Comparison of ENCODE assay signal across 14 mouse cellular contexts in the genomic region with DNA sequence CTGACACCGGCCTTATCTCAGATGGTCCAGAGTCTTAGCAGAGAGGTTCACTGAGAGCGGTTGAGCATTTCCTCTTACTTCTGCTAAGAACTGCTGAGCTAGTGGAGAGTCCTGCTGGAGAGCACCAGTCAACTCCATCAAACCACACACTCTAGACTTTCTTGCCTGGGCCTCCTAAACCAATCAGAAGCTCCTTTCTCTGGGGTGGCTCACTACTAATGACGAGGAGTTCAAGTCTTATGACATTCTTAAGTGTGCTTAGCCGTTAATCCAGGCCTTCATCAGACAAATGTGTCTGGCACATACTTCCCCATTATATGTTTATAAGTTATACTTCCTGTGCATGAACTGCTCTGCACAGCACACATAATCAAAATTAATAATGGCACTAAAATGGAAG.
"Had no signal": no experiment of that assay in that cellular context is flagged by ENCODE, and none has a peak within 500 bp of the region (broad histone marks: within the 10 kb centered on the region; RNA-seq: fewer than 3 reads in every experiment).

No protein-coding gene starts in this region.

- H3K27me3 ChIP-seq: limb, embryonic 13.5 days; liver, embryonic 12.5 days; lung, embryonic 15.5 days; midbrain, embryonic 12.5 days; neural tube, embryonic 13.5 days had no signal

- H3K9me3 ChIP-seq: limb, embryonic 13.5 days; liver, embryonic 12.5 days; lung, embryonic 15.5 days; midbrain, embryonic 12.5 days; neural tube, embryonic 13.5 days had no signal

- H3K9ac ChIP-seq: limb, embryonic 13.5 days; liver, embryonic 12.5 days; lung, embryonic 15.5 days; midbrain, embryonic 12.5 days; neural tube, embryonic 13.5 days had no signal

- ATAC-seq: inflammation-experienced regulatory T-cells, adult 6 months; intestine, postnatal 0 days; liver, embryonic 12.5 days; midbrain, embryonic 16.5 days had no signal

- H3K36me3 ChIP-seq: liver, embryonic 12.5 days had no signal

- H3K4me1 ChIP-seq: liver, embryonic 12.5 days; lung, embryonic 15.5 days; midbrain, embryonic 12.5 days had no signal

- DNase-seq: kidney, adult 9 months; kidney, postnatal 10 days; kidney, postnatal 4 days; thymus, postnatal 4 days had no signal

- H3K4me3 ChIP-seq: left cerebral cortex, adult 2 months; limb, embryonic 13.5 days; liver, embryonic 12.5 days; lung, embryonic 15.5 days; midbrain, embryonic 12.5 days; neural tube, embryonic 13.5 days had no signal

- H3K4me2 ChIP-seq: limb, embryonic 13.5 days; liver, embryonic 12.5 days; lung, embryonic 15.5 days; midbrain, embryonic 12.5 days; neural tube, embryonic 13.5 days had no signal

- H3K27ac ChIP-seq: left cerebral cortex, adult 2 months; limb, embryonic 13.5 days; liver, embryonic 12.5 days; lung, embryonic 15.5 days; midbrain, embryonic 12.5 days; neural tube, embryonic 13.5 days; stomach, postnatal 0 days had no signal
